Mouse (Mus musculus): ENCODE measurements at regions not wholly inside any gene's neighbourhood (a gene's known extent, or its start where the extent isn't known, plus 50 kb on each side); places are given as distances from the start of the nearest gene placed in this dataset.

- TF ChIP-seq ZC3H11A (IDR thresholded peaks at IDR 0.05; ENCODE audit: borderline replicate concordance, low read depth, low read length) = no peak
- TF ChIP-seq HCFC1 (IDR thresholded peaks at IDR 0.05; ENCODE audit: borderline replicate concordance, insufficient read depth, low read length) = no peak
Observed at GRCm38 (mm10) chr9:86224530-86224929, 240.2 kb downstream of the Ube2cbp start.

Measured in ES-E14 (cell line).